Mouse (Mus musculus) v-Abl transformed pro-B cells (cell line): ENCODE measurements at regions not wholly inside any gene's neighbourhood (a gene's known extent, or its start where the extent isn't known, plus 50 kb on each side); places are given as distances from the start of the nearest gene placed in this dataset.
"Not testable (repeated sequence)": the region's sequence is repeated elsewhere in the genome, so short reads cannot be mapped to it uniquely, and the experiment has no call there.

Source experiments
- in situ Hi-C, 2 experiments: fragments of 400-800 bp; cut with MboI; formaldehyde crosslinking; loops; one replicate each; pipeline ENCODE4 v1.15.1; 2025; ENCODE audit not compliant: unreplicated experiment in 2 of 2

- in situ Hi-C loops: loop anchor here in 1 of 2 experiments (25.0 kb wide), 1 partner anchor 508 kb away; no protein-coding TSS in a partner anchor
Observed at GRCm38 (mm10) chr10:50370611-50371010, 221.9 kb upstream of the Ascc3 start.

- in situ Hi-C loops: not testable (repeated sequence)
Observed at GRCm38 (mm10) chr10:50392617-50393016, 199.9 kb upstream of the Ascc3 start.
